Comparison of ENCODE assay signal across 9 mouse cellular contexts in genomic region chr11:19823461-19823895, GRCm38 (mm10).
DNase-seq lines count a peak whose midpoint lies in the region; ATAC-seq lines count a peak whose summit lies in the region.
"Had no signal": no experiment of that assay in that cellular context is flagged by ENCODE, and none has a peak within 500 bp of the region (broad histone marks: within the 10 kb centered on the region; RNA-seq: fewer than 3 reads in every experiment).

No protein-coding gene starts in this region.

- no peaks in the 10 kb centered on the region for H3K4me1 ChIP-seq in heart, embryonic 11.5 days (ENCODE audit: control insufficient read depth, insufficient read depth, low read length)
- H3K4me1 ChIP-seq in embryonic facial prominence, embryonic 10.5 days, result peaks cover 8% of the 10 kb centered on the region
- no peaks in the 10 kb centered on the region for H3K4me1 ChIP-seq in hindbrain, embryonic 12.5 days
- no peaks in the 10 kb centered on the region for H3K4me1 ChIP-seq in midbrain, embryonic 12.5 days
- H3K4me1 ChIP-seq in stomach, embryonic 14.5 days (ENCODE audit: control insufficient read depth, insufficient read depth, low read length), result no peaks in the 10 kb centered on the region
- H3K4me1 ChIP-seq: embryonic facial prominence, embryonic 13.5 days had no signal

- peak; percentile 17 to 57 for DNase-seq in heart, adult 9 months (ENCODE audit: low spot score in 2 of 2)
- peak; percentile 46 for DNase-seq in adrenal gland, adult 2 months
- peak; percentile 74 for DNase-seq in embryonic facial prominence, embryonic 10.5 days (ENCODE audit: low spot score)
- DNase-seq in layer of hippocampus, postnatal 25 days (ENCODE audit: extremely low spot score in 1 of 2, low spot score in 1 of 2), result peak; percentile 46 to 79

- no peak overlapping the region for H3K27ac ChIP-seq in heart, embryonic 11.5 days (ENCODE audit: low read depth, low read length)
- no peak overlapping the region for H3K27ac ChIP-seq in embryonic facial prominence, embryonic 10.5 days (replicated peaks)
- H3K27ac ChIP-seq in hindbrain, embryonic 12.5 days, result no peak overlapping the region
- no peak overlapping the region for H3K27ac ChIP-seq in midbrain, embryonic 12.5 days (replicated peaks)
- no peak overlapping the region for H3K27ac ChIP-seq in stomach, embryonic 14.5 days (ENCODE audit: low read length)
- H3K27ac ChIP-seq: embryonic facial prominence, embryonic 13.5 days had no signal

- no peak overlapping the region for H3K4me3 ChIP-seq in heart, embryonic 11.5 days (ENCODE audit: low read depth, low read length)
- no peak overlapping the region for H3K4me3 ChIP-seq in embryonic facial prominence, embryonic 10.5 days
- no peak overlapping the region for H3K4me3 ChIP-seq in hindbrain, embryonic 12.5 days
- no peak overlapping the region for H3K4me3 ChIP-seq in midbrain, embryonic 12.5 days
- H3K4me3 ChIP-seq in stomach, embryonic 14.5 days (ENCODE audit: low read depth, low read length), result no peak overlapping the region
- H3K4me3 ChIP-seq: embryonic facial prominence, embryonic 13.5 days had no signal

- no peak overlapping the region for H3K9ac ChIP-seq in heart, embryonic 11.5 days (ENCODE audit: low read depth, low read length)
- H3K9ac ChIP-seq in hindbrain, embryonic 12.5 days, result no peak overlapping the region
- H3K9ac ChIP-seq in midbrain, embryonic 12.5 days (replicated peaks), result no peak overlapping the region
- H3K9ac ChIP-seq in stomach, embryonic 14.5 days (replicated peaks; ENCODE audit: low read depth, low read length), result no peak overlapping the region
- H3K9ac ChIP-seq: embryonic facial prominence, embryonic 13.5 days had no signal

- no peak for ATAC-seq in heart, embryonic 11.5 days (replicated peaks; ENCODE audit: insufficient number of reproducible peaks, low FRiP score, low TSS enrichment)
- peak; percentile 55; the same call in 1 of the 2 replicates for ATAC-seq in hindbrain, embryonic 12.5 days (ENCODE audit: low FRiP score)
- ATAC-seq in midbrain, embryonic 12.5 days (ENCODE audit: low FRiP score, low read depth), result peak; percentile 45; the same call in 1 of the 2 replicates
- ATAC-seq in stomach, embryonic 14.5 days (ENCODE audit: insufficient number of reproducible peaks, insufficient read depth, low FRiP score, low read depth), result peak; percentile 60; the same call in 1 of the 2 replicates

- no peaks in the 10 kb centered on the region for H3K36me3 ChIP-seq in heart, embryonic 11.5 days (ENCODE audit: control insufficient read depth, insufficient read depth, low read length)
- no peaks in the 10 kb centered on the region for H3K36me3 ChIP-seq in embryonic facial prominence, embryonic 10.5 days (replicated peaks)
- H3K36me3 ChIP-seq in hindbrain, embryonic 12.5 days, result no peaks in the 10 kb centered on the region
- H3K36me3 ChIP-seq in midbrain, embryonic 12.5 days, result no peaks in the 10 kb centered on the region
- no peaks in the 10 kb centered on the region for H3K36me3 ChIP-seq in stomach, embryonic 14.5 days (ENCODE audit: control insufficient read depth, insufficient read depth, low read length)
- H3K36me3 ChIP-seq: embryonic facial prominence, embryonic 13.5 days had no signal

- 1% methylated on average over 3 of the region's 3 CpGs for WGBS in heart, embryonic 11.5 days (ENCODE audit: insufficient replicate concordance)
- WGBS in embryonic facial prominence, embryonic 10.5 days, result under 1% methylated on average over 3 of the region's 3 CpGs
- 0% methylated on average over 3 of the region's 3 CpGs for WGBS in hindbrain, embryonic 12.5 days
- WGBS in midbrain, embryonic 12.5 days, result 0% methylated on average over 3 of the region's 3 CpGs
- WGBS in stomach, embryonic 14.5 days, result 0% methylated on average over 3 of the region's 3 CpGs

- H3K27me3 ChIP-seq in heart, embryonic 11.5 days (ENCODE audit: control insufficient read depth, insufficient read depth, low read length), result no peaks in the 10 kb centered on the region
- no peaks in the 10 kb centered on the region for H3K27me3 ChIP-seq in embryonic facial prominence, embryonic 10.5 days (replicated peaks; ENCODE audit: low read depth, poor library complexity, severe bottlenecking)
- no peaks in the 10 kb centered on the region for H3K27me3 ChIP-seq in hindbrain, embryonic 12.5 days
- H3K27me3 ChIP-seq in midbrain, embryonic 12.5 days, result no peaks in the 10 kb centered on the region
- no peaks in the 10 kb centered on the region for H3K27me3 ChIP-seq in stomach, embryonic 14.5 days (ENCODE audit: control insufficient read depth, insufficient read depth, low read length)
- H3K27me3 ChIP-seq: embryonic facial prominence, embryonic 13.5 days had no signal

- no peak overlapping the region for H3K4me2 ChIP-seq in heart, embryonic 11.5 days
- H3K4me2 ChIP-seq in hindbrain, embryonic 12.5 days (replicated peaks), result 0 out of 2 replicates have a peak overlapping the region, but pooled peaks have one; percentile 4
- H3K4me2 ChIP-seq in midbrain, embryonic 12.5 days (replicated peaks), result no peak overlapping the region
- H3K4me2 ChIP-seq in stomach, embryonic 14.5 days (replicated peaks; ENCODE audit: low read depth, low read length), result no peak overlapping the region
- H3K4me2 ChIP-seq: embryonic facial prominence, embryonic 13.5 days had no signal

- no peaks in the 10 kb centered on the region for H3K9me3 ChIP-seq in heart, embryonic 11.5 days (replicated peaks; ENCODE audit: control insufficient read depth, low read length)
- H3K9me3 ChIP-seq in embryonic facial prominence, embryonic 10.5 days, result no peaks in the 10 kb centered on the region
- no peaks in the 10 kb centered on the region for H3K9me3 ChIP-seq in hindbrain, embryonic 12.5 days (replicated peaks)
- H3K9me3 ChIP-seq in midbrain, embryonic 12.5 days, result no peaks in the 10 kb centered on the region
- no peaks in the 10 kb centered on the region for H3K9me3 ChIP-seq in stomach, embryonic 14.5 days (ENCODE audit: control insufficient read depth, low read depth, low read length)
- H3K9me3 ChIP-seq: embryonic facial prominence, embryonic 13.5 days had no signal
